Mouse (Mus musculus) lung, embryonic 14.5 days (tissue): Measurements from ENCODE around the gene Kcnmb2. TPM values are rescaled to one million over a fixed set of nuclear protein-coding genes. Genes with fewer than 3 reads are reported as not detected.
A peak's percentile ranks its signal among the peaks of the same experiment; 100 is the strongest.

Source experiments
- ATAC-seq: fragments of 200-750 bp; cut with Nextera tagmentation; 2 replicates; pipeline ENCODE4 v1.8.0; 2017; ENCODE audit warnings: mild to moderate bottlenecking, moderate TSS enrichment, moderate library complexity; ENCODE audit not compliant: insufficient read depth
- DNase-seq: peaks from one replicate; pipeline ENCODE4 v3.0.0-alpha.2; 2015
- H3K27ac ChIP-seq: fragments of 300-500 bp; sonication (generic); 2 replicates; pipeline ENCODE4 v1.5.1; 2014; ENCODE audit warnings: low read depth, mild to moderate bottlenecking, moderate library complexity
- H3K27me3 ChIP-seq: fragments of 300-500 bp; sonication (generic); 2 replicates; pipeline ENCODE4 v1.6.1; 2014; ENCODE audit warnings: low read length, control low read depth; ENCODE audit not compliant: insufficient read depth
- H3K36me3 ChIP-seq: fragments of 300-500 bp; sonication (generic); 2 replicates; pipeline ENCODE4 v1.6.1; 2014; ENCODE audit warnings: control low read depth; ENCODE audit not compliant: insufficient read depth
- H3K4me1 ChIP-seq: fragments of 300-500 bp; sonication (generic); 2 replicates; pipeline ENCODE4 v1.6.1; 2014; ENCODE audit warnings: antibody characterized with exemption, control low read depth; ENCODE audit not compliant: insufficient read depth
- H3K4me2 ChIP-seq: fragments of 300-500 bp; sonication (generic); 2 replicates; pipeline ENCODE4 v1.6.1; 2014; ENCODE audit warnings: mild to moderate bottlenecking
- H3K4me3 ChIP-seq: fragments of 300-500 bp; sonication (generic); 2 replicates; pipeline ENCODE4 v1.5.1; 2014; ENCODE audit warnings: low read depth, low read length
- H3K9ac ChIP-seq: fragments of 300-500 bp; sonication (generic); 2 replicates; pipeline ENCODE4 v1.6.1; 2014
- H3K9me3 ChIP-seq: fragments of 300-500 bp; sonication (generic); 2 replicates; pipeline ENCODE4 v1.6.1; 2016; ENCODE audit warnings: low read depth, low read length, control low read depth
- CTCF ChIP-seq: IDR thresholded peaks from 2 replicates; pipeline ENCODE4 v1.5.1; 2016; ENCODE audit warnings: antibody characterized with exemption, low read depth
- WGBS: fragments of 180-500 bp; shearing (Covaris S2); extraction: QIAGEN DNeasy Blood & Tissue Kit; methylation state at CpG from one replicate; pipeline ENCODE4 v1.1.7; 2014; 5-methylcytosine and 5-hydroxymethylcytosine counted together
- polyA plus RNA-seq: library from polyadenylated mRNA; unstranded; fragments of >200 nt; fragmentation: Nextera tagmentation; extraction: Ambion mirVana; gene quantifications from 2 replicates; pipeline ENCODE4 v1.2.1, GENCODE M21; 2014

Kcnmb2 gene
- polyA plus RNA-seq, 1 experiment from 2014 or later: 0.59 TPM

DNA sequence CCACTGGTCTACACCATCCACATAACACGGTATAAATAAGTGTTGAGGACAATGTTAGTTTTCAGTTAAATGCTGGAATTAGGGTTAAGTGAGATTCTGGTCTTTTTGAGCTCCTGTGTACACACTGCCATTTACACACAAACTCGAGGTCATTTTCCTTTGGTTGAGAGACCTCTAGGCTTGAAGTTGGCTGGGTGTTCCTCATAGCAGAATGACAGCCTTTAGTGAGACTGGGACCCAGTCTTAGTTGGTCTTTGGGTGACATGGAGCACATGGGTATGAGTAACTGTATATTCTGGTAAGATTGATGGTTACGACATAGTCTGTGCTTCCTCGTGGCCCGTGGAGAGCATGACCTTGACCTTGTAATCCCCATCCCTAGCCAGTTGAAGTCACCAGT lies 1.8 kb downstream of the Kcnmb2 start:
- Histone ChIP-seq H3K4me1 (peaks cover 3% of the 10 kb centered on the region), H3K36me3 (no peaks in the 10 kb centered on the region), H3K27ac (no peak overlapping the region), H3K27me3 (no peaks in the 10 kb centered on the region), H3K4me2 (no peak overlapping the region), H3K4me3 (no peak overlapping the region), H3K9me3 (no peaks in the 10 kb centered on the region), H3K9ac (no peak overlapping the region)
- WGBS: 42% methylated on average over 5 of the region's 5 CpGs
- no peak for TF ChIP-seq CTCF
- no peak for ATAC-seq
- no peak for DNase-seq

- no peak for DNase-seq
- H3K27me3 ChIP-seq: no peaks in the 10 kb centered on the region
- H3K9ac ChIP-seq: no peak overlapping the region
- TF ChIP-seq CTCF: no peak
- H3K4me1 ChIP-seq: no peaks in the 10 kb centered on the region
- no peaks in the 10 kb centered on the region for H3K36me3 ChIP-seq
- no peak for ATAC-seq
- WGBS: 24% methylated on average over 5 of the region's 5 CpGs
- H3K27ac ChIP-seq: no peak overlapping the region
- H3K4me2 ChIP-seq: no peak overlapping the region
- no peak overlapping the region for H3K4me3 ChIP-seq
- H3K9me3 ChIP-seq: no peaks in the 10 kb centered on the region
Measured at GRCm38 (mm10) chr3:31911168-31911567, 8.9 kb downstream of the Kcnmb2 start.

DNA sequence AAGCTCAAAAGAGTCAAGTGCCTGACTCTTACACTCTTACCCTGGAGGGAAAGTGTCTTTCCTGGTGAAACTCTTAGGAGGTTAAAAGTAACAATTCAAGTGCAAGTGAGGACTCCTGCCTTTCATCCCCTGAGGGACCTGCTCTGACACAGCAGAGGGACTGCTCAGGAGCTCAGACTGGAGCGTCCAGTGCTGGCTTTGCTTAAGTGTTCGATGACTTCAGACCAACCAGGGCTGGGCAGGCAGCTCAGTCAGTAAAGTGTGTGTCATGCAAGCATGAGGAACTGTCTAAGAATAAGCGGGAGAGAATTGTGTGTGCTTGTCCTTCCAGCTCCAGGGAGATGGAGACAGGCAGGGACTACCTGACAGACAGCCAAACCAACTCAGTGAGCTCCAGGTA lies 9.4 kb downstream of the Kcnmb2 start:
- Histone ChIP-seq H3K27ac (no peak overlapping the region), H3K36me3 (no peaks in the 10 kb centered on the region), H3K4me2 (no peak overlapping the region), H3K4me1 (no peaks in the 10 kb centered on the region), H3K27me3 (no peaks in the 10 kb centered on the region), H3K4me3 (no peak overlapping the region), H3K9me3 (no peaks in the 10 kb centered on the region), H3K9ac (no peak overlapping the region)
- 0 out of 2 replicates have a peak, but pooled peaks have one; percentile 54 for ATAC-seq
- DNase-seq: no peak
- no peak for TF ChIP-seq CTCF
- WGBS: 29% methylated on average over 3 of the region's 3 CpGs

- Histone ChIP-seq H3K9ac (no peak overlapping the region), H3K27ac (no peak overlapping the region), H3K36me3 (no peaks in the 10 kb centered on the region), H3K4me2 (no peak overlapping the region), H3K27me3 (no peaks in the 10 kb centered on the region), H3K9me3 (no peaks in the 10 kb centered on the region), H3K4me3 (no peak overlapping the region), H3K4me1 (no peaks in the 10 kb centered on the region)
- ATAC-seq: no peak
- 80% methylated on average over 1 of the region's 1 CpGs for WGBS
- DNase-seq: no peak
- TF ChIP-seq CTCF: no peak
Measured at GRCm38 (mm10) chr3:31928544-31928943, 26.2 kb downstream of the Kcnmb2 start.

DNA sequence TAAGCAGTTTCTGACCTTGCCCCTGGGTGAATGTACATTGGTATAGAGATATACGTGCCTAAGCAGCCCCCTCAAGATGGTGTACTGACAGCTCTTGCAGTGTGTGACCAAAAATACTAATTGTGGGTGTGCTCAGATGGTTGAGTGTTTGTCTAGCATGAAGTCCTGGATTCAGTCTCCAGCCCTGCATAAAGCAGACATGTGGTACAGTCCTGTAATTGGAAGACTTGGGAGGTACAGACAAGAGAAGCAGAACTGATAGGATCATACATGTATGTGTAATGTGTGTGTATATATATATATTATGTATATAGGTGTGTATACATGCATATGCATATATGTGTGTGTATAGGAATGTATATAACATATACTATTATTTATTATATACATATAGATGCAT lies 32.4 kb downstream of the Kcnmb2 start:
- Histone ChIP-seq H3K9ac (no peak overlapping the region), H3K4me1 (no peaks in the 10 kb centered on the region), H3K4me3 (no peak overlapping the region), H3K27me3 (no peaks in the 10 kb centered on the region), H3K27ac (no peak overlapping the region), H3K4me2 (no peak overlapping the region), H3K9me3 (no peaks in the 10 kb centered on the region), H3K36me3 (no peaks in the 10 kb centered on the region)
- no peak for TF ChIP-seq CTCF
- ATAC-seq (no peak), DNase-seq (no peak)
- WGBS: 39% methylated on average over 1 of the region's 1 CpGs

DNA sequence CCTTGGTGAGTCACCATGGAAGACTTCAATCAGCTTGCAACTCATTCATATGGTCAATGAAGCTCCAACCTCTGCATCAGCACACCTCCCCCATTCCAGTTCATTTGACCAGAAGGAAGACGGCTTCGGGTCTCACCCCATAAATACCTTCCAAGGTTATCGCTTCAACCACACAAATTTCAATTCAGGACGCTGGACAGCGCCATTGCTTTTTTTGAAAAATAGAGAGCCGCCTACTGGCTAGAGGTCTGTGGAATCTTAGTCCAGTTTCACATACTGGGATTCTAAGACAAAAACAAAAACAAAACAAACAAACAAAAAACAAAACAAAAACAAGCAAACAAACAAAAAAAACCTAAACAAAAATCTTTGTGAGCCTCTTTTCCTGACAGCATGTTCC lies 39.2 kb downstream of the Kcnmb2 start:
- Histone ChIP-seq H3K4me1 (no peaks in the 10 kb centered on the region), H3K27me3 (no peaks in the 10 kb centered on the region), H3K36me3 (no peaks in the 10 kb centered on the region), H3K9ac (no peak overlapping the region), H3K4me2 (no peak overlapping the region), H3K4me3 (no peak overlapping the region), H3K9me3 (no peaks in the 10 kb centered on the region), H3K27ac (no peak overlapping the region)
- peak; percentile 87 for DNase-seq
- WGBS: 17% methylated on average over 6 of the region's 6 CpGs
- TF ChIP-seq CTCF: peak; percentile 53
- ATAC-seq: no peak

DNA sequence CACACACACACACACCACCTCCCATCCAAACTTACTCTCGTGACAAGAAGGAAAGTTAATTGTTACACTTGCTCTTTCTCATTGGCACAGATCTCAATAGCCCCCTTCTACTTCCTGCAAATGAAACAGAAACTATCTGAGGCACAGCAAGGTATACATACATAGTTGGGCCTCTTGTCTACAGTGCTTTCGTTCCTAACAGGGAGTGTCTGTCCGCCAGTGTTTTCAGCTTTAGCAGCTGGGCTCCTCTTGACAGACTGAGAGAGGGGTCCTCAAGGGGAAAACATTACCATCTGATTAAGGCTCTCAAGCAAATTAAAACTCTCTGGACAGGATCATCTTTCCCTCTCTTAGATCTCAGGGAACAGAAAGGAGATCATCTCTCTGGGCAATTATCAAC lies 51.9 kb downstream of the Kcnmb2 start:
- no peak for TF ChIP-seq CTCF
- Histone ChIP-seq H3K9ac (no peak overlapping the region), H3K4me2 (no peak overlapping the region), H3K4me3 (no peak overlapping the region), H3K9me3 (no peaks in the 10 kb centered on the region), H3K27ac (no peak overlapping the region), H3K36me3 (no peaks in the 10 kb centered on the region), H3K4me1 (no peaks in the 10 kb centered on the region), H3K27me3 (no peaks in the 10 kb centered on the region)
- WGBS: 55% methylated on average over 3 of the region's 3 CpGs
- ATAC-seq (no peak), DNase-seq (no peak)

DNA sequence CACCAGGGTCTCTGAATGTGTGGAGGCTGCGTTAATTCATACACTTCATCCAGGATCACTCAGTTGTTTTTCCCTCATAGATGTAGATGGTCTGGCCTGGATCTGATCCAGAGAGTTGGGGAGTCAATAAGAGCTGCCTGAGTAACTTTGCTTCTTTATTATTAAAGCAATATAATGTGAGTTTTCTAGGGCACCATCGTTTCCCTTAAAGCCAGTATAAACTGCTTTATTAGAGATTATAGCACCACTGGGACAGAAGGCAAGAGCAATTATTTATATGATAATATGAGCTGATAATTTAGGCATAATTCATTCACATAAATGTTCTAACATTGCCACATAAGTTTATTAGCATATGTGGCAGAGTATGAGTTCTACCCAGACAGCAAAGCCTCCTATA lies 52.7 kb downstream of the Kcnmb2 start:
- WGBS: 76% methylated on average over 2 of the region's 2 CpGs
- Histone ChIP-seq H3K9me3 (no peaks in the 10 kb centered on the region), H3K9ac (no peak overlapping the region), H3K36me3 (no peaks in the 10 kb centered on the region), H3K27ac (no peak overlapping the region), H3K4me1 (no peaks in the 10 kb centered on the region), H3K27me3 (no peaks in the 10 kb centered on the region), H3K4me3 (no peak overlapping the region), H3K4me2 (no peak overlapping the region)
- ATAC-seq (no peak), DNase-seq (no peak)
- TF ChIP-seq CTCF: no peak
